Mouse (Mus musculus) limb, embryonic 14.5 days (tissue): ENCODE data around the gene Lrrc3. TPM values are rescaled to one million over a fixed set of nuclear protein-coding genes. Genes with fewer than 3 reads are reported as not detected.

Experiments used
- ATAC-seq: fragments of 200-750 bp; cut with Nextera tagmentation; 2 replicates; pipeline ENCODE4 v1.8.0; 2017; ENCODE audit warnings: low read depth, moderate number of reproducible peaks, moderate TSS enrichment; ENCODE audit not compliant: low FRiP score
- DNase-seq: peaks from one replicate; pipeline ENCODE4 v3.0.0-alpha.2; 2015; ENCODE audit warnings: low spot score
- H3K27ac ChIP-seq: fragments of 300-500 bp; sonication (generic); replicated peaks from 2 replicates; pipeline ENCODE4 v1.5.1; 2014; ENCODE audit warnings: low read depth, mild to moderate bottlenecking, low read length, moderate library complexity, mixed read lengths
- H3K27me3 ChIP-seq: fragments of 300-500 bp; sonication (generic); 2 replicates; pipeline ENCODE4 v1.6.1; 2014; ENCODE audit warnings: low read length, mixed read lengths; ENCODE audit not compliant: control insufficient read depth, insufficient read depth
- H3K36me3 ChIP-seq: fragments of 300-500 bp; sonication (generic); 2 replicates; pipeline ENCODE4 v1.6.1; 2014; ENCODE audit warnings: mild to moderate bottlenecking, low read length, moderate library complexity, mixed read lengths; ENCODE audit not compliant: control insufficient read depth, insufficient read depth
- H3K4me1 ChIP-seq: fragments of 300-500 bp; sonication (generic); 2 replicates; pipeline ENCODE4 v1.6.1; 2014; ENCODE audit warnings: antibody characterized with exemption, low read length, mixed read lengths; ENCODE audit not compliant: control insufficient read depth, insufficient read depth
- H3K4me2 ChIP-seq: fragments of 300-500 bp; sonication (generic); replicated peaks from 2 replicates; pipeline ENCODE4 v1.6.1; 2014; ENCODE audit warnings: low read depth, mild to moderate bottlenecking, low read length, moderate library complexity; ENCODE audit not compliant: severe bottlenecking
- H3K4me3 ChIP-seq: fragments of 300-500 bp; sonication (generic); replicated peaks from 2 replicates; pipeline ENCODE4 v1.5.1; 2014; ENCODE audit warnings: low read length
- H3K9ac ChIP-seq: fragments of 300-500 bp; sonication (generic); 2 replicates; pipeline ENCODE4 v1.6.1; 2014; ENCODE audit warnings: mild to moderate bottlenecking, low read depth, low read length, moderate library complexity; ENCODE audit not compliant: severe bottlenecking
- H3K9me3 ChIP-seq: fragments of 300-500 bp; sonication (generic); 2 replicates; pipeline ENCODE4 v1.6.1; 2016; ENCODE audit warnings: low read length; ENCODE audit not compliant: control insufficient read depth
- POLR2A ChIP-seq: fragments of 200-500 bp; IDR thresholded peaks from 2 replicates; pipeline ENCODE4 v1.8.0; 2012; ENCODE audit warnings: inconsistent platforms, mild to moderate bottlenecking, moderate library complexity, borderline replicate concordance; ENCODE audit not compliant: insufficient read depth, insufficient read length; ENCODE audit errors: extremely low read depth
- WGBS: fragments of 180-500 bp; shearing (Covaris S2); extraction: QIAGEN DNeasy Blood & Tissue Kit; methylation state at CpG from one replicate; pipeline ENCODE4 v1.1.7; 2014; 5-methylcytosine and 5-hydroxymethylcytosine counted together
- polyA plus RNA-seq, 2 experiments: library from polyadenylated mRNA; depleted of rRNA in 1 of 2; stranded (reverse) in 1 of 2; unstranded in 1 of 2; fragments of >200 nt; fragmentation: Nextera tagmentation in 1 of 2; extraction: Ambion mirVana in 1 of 2; gene quantifications; 2 replicates each; pipeline versions ENCODE4 v1.2.1 to v1.2.3; 2012 to 2014

The Lrrc3 gene
- polyA plus RNA-seq, 2 experiments: 3.6 TPM

DNA sequence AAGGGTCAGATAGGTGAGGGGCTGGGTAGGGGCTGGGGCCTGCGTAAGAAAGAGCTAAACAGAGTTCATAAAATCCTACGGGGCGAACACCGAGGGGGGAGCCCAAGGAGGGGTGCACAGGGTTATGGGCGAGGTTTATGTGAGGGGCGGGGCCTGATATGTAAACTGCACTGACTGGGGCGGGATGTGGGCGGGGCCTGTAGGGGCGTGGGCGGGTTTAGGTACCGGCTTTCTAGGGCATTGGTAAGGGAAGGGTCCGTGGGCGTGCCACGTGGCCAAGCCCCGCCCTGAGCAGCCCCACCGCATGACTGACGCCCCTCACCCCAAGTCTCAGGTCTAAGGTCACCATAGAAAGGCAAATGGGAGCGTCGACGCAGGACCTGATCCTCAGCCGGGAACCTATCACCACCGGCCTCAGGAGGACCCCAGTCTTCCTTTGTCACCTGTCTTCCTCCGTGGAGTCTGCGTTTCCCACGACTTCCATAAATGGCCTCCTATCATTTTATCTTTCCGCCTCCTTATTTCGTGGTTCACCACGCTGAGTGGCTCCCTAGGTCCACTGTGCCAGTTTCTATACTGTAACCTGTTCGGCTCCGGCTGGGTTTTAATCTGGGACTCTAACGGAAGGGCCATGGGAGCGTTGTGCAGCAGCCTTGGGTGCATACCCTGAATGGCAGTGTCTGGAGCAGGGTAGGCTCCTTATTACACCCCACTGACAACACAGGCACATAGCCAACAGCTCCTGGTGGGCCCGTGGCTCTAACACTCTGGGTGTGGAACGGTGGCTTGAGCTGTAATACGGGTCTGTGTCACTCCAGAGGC, 769 bp upstream of the Lrrc3 start:
- ATAC-seq (peak; percentile 60), DNase-seq (peak; percentile 53)
- Histone ChIP-seq H3K4me2 (peak overlapping the region; percentile 75), H3K4me1 (0 out of 2 replicates have a peak, but pooled peaks cover 6% of the 10 kb centered on the region), H3K9me3 (no peaks in the 10 kb centered on the region; the same call in 1 of the 2 replicates), H3K27ac (no peak overlapping the region), H3K9ac (no peak overlapping the region), H3K27me3 (no peaks in the 10 kb centered on the region), H3K36me3 (no peaks in the 10 kb centered on the region), H3K4me3 (peak overlapping the region; percentile 63)
- TF ChIP-seq POLR2A: no peak
- WGBS: 10% methylated on average over 31 of the region's 35 CpGs

GRCm38 (mm10) chr10:77901871-77902210, 495 bp downstream of the Lrrc3 start:
- ATAC-seq: peak; percentile 20
- peak overlapping the region; percentile 65 for H3K9ac ChIP-seq
- H3K27me3 ChIP-seq: no peaks in the 10 kb centered on the region
- H3K4me2 ChIP-seq: peak overlapping the region; percentile 75
- H3K9me3 ChIP-seq: no peaks in the 10 kb centered on the region; the same call in 1 of the 2 replicates
- H3K36me3 ChIP-seq: no peaks in the 10 kb centered on the region
- H3K27ac ChIP-seq: no peak overlapping the region
- H3K4me3 ChIP-seq: peak overlapping the region; percentile 63
- 0 out of 2 replicates have a peak, but pooled peaks cover 6% of the 10 kb centered on the region for H3K4me1 ChIP-seq
- no peak for TF ChIP-seq POLR2A
- 2% methylated on average over 14 of the region's 14 CpGs for WGBS
- DNase-seq: no peak

GRCm38 (mm10) chr10:77900903-77901818, 1.2 kb downstream of the Lrrc3 start:
- Histone ChIP-seq H3K9me3 (no peaks in the 10 kb centered on the region; the same call in 1 of the 2 replicates), H3K4me3 (peak overlapping the region; percentile 63; the same call in 1 of the 2 replicates)
- 85% methylated on average over 27 of the region's 27 CpGs for WGBS

GRCm38 (mm10) chr10:77900126-77900525, 2.2 kb downstream of the Lrrc3 start:
- no peak for TF ChIP-seq POLR2A
- Histone ChIP-seq H3K27me3 (no peaks in the 10 kb centered on the region), H3K9ac (no peak overlapping the region), H3K4me1 (0 out of 2 replicates have a peak, but pooled peaks cover 6% of the 10 kb centered on the region), H3K9me3 (no peaks in the 10 kb centered on the region), H3K27ac (no peak overlapping the region), H3K4me2 (no peak overlapping the region), H3K4me3 (no peak overlapping the region), H3K36me3 (no peaks in the 10 kb centered on the region)
- ATAC-seq (no peak), DNase-seq (no peak)
- 87% methylated on average over 7 of the region's 7 CpGs for WGBS

More at GRCm38 (mm10) chr10:77900903-77901818, 1.2 kb downstream of the Lrrc3 start:
- 0 out of 2 replicates have a peak, but pooled peaks cover 6% of the 10 kb centered on the region for H3K4me1 ChIP-seq
- H3K27me3 ChIP-seq: no peaks in the 10 kb centered on the region
- no peak overlapping the region for H3K27ac ChIP-seq
- no peak for TF ChIP-seq POLR2A
- no peaks in the 10 kb centered on the region for H3K36me3 ChIP-seq
- H3K4me2 ChIP-seq: peak overlapping the region; percentile 75; the same call in 1 of the 2 replicates
- no peak overlapping the region for H3K9ac ChIP-seq
- no peak for DNase-seq
- no peak for ATAC-seq

- Histone ChIP-seq H3K4me2 (no peak overlapping the region), H3K4me3 (no peak overlapping the region), H3K9me3 (no peaks in the 10 kb centered on the region), H3K27ac (no peak overlapping the region), H3K4me1 (no peaks in the 10 kb centered on the region), H3K27me3 (no peaks in the 10 kb centered on the region), H3K36me3 (no peaks in the 10 kb centered on the region), H3K9ac (no peak overlapping the region)
- WGBS: 59% methylated on average over 5 of the region's 5 CpGs
- no peak for DNase-seq
- no peak for TF ChIP-seq POLR2A
- ATAC-seq: no peak
Measured at GRCm38 (mm10) chr10:77895562-77895961, 6.8 kb downstream of the Lrrc3 start.
